Mouse (Mus musculus): ENCODE data around the gene AI413582.

DNA sequence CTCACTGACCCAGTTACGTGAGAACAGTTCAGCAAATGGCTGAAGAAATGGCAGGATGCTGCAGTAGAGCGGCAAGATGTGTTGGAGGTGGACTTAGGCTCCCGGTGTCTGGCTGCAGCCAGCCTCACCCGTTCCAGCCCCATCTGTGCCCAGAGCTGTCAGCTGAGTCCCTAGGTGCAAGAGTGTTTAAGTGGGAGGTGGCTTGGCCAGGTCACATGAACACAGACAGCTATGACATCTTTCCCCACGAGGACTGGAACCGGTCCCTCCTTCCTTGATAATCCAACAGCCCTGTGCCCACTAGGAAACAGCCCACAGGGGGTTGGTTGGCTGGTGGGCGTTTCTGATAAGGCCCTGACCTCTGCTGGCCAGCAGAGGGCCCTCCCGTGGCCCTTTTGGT, 37.5 kb downstream of the AI413582 start:
- TF ChIP-seq POLR2A (IDR thresholded peaks at IDR 0.05; ENCODE audit: low read depth, low read length), result no peak
- no peak for TF ChIP-seq CTCF (IDR thresholded peaks at IDR 0.05; ENCODE audit: extremely low read depth, insufficient read length, insufficient replicate concordance, low read depth, low read length)
